Mouse (Mus musculus) layer of hippocampus, postnatal 36 days (tissue): ENCODE data around the gene Rbpms2. TPM values are rescaled to one million over a fixed set of nuclear protein-coding genes. Genes with fewer than 3 reads are reported as not detected.

Experiments
- DNase-seq, 2 experiments: peaks; one replicate each; pipeline ENCODE4 v3.0.0; 2022
- total RNA-seq, 2 experiments: library from RNA; stranded (reverse); gene quantifications; 2 replicates each; pipeline ENCODE4 v1.2.3; 2021

The Rbpms2 gene
- 1 to 10 TPM; 3.2 to 4.0 TPM for total RNA-seq

DNA sequence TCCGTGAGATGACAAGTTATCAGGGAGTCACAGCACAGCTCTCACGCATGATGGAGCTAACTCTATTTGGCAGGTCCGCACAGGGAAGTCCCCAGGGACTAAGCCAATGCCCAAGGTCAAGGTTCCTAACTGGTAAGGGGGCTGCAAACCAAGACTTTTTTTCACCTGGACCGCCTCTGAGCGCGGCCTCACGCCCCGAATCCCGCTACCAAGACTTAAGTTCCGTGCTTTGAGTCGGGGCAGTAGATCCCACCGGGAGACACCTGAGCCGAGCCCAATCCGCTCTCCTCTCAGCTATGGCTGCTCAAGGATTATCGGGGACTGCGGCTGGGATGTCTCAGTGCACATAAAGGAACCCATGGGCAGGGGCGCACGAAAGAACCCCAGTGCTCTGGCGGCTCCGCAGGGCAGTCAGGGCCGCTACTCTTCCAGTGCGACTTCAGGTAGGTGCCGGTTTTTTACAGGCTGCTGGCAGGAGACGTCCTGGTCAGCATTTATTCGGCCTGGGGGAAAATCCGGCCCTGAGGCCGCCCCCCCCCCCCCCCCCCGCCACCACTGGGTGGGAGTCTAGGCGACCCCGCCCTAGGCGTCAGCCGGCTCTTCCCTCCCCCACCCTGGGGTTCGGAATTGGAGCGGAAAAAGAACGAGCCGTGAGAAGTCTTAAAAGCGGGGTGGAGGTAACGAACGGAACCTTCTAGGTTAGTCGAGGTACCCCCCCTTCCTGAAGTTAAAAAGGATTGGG lies at the start of gene Rbpms2:
Gene Rbpms2, plus strand, starts transcription at position 624 of the 742 bp plus-strand sequence.
- no peak for DNase-seq

DNA sequence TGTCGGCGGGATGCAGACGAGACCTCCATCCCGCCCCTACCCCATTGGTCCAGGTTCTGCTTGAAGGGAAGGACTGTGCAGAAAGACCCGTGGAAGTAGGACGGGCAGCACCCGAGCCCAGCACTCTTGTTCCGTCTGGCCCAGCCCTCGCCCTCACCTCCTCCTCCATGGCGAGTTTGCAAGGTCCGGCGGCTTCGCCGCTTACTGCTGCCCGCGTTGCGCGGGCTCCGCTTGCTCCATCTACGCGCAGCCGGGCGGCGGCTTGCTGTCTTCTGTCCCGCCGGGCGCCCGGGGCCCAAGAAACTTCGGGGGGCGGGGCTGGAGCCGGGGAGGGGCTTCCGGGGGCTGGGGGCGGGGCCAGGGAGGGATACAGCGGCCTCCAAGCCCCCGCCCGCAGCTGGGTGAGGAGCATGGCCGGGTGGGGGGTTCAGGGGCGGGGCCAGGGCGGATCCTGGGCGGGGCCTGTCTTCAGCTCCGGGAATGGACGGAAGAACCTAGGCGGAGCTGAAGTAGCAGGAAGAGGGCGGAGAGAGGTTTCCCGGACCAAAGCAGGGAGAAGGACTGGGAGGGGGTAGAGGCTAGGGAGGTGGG lies 49.6 kb upstream of the Rbpms2 start, which contains the start of gene Plekho2:
Gene Plekho2, minus strand, starts transcription at position 260 of the 591 bp plus-strand sequence.
- peak; percentile 80 to 82 for DNase-seq

DNA sequence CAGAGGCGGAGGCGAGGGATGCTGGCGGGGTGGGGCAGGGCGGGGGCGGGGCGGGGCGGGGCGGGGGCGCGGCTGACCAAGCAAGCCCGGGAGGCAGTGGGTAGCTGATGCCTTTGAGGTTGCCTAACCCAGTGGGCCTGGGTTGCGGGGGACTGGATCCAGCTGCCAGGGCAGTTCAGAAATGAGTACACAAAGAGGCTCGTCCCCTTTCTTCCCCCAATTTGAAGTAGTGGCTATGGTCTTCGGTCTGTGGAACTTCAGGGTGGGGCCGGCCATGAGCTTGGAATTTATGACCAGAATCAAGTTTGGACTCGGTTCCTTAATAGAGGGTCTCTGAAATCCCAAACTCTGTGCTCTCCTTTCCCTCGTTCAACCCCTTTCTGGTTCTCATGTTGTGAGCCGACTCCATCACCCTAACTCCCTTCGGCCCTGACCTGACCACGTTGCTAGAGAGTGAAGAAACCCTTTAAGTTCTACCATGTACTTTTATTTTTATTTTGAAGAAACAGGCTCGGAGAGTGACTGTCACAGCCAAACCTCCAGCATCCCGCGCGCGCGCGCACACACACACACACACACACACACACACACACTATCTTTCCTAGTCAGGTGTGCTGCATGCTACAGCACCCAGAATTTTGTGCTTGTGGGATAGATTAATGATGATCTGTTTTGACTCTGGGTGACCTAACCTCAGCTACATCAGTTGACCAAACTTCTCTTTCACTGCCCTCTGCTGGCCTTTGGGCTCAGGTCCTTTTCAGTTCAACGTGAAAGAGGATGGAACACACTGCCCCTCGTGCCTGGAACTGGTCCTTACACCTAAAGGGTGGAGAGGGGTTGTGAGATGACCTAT lies 48.8 kb upstream of the Rbpms2 start:
- peak; percentile 64 to 65 for DNase-seq

DNA sequence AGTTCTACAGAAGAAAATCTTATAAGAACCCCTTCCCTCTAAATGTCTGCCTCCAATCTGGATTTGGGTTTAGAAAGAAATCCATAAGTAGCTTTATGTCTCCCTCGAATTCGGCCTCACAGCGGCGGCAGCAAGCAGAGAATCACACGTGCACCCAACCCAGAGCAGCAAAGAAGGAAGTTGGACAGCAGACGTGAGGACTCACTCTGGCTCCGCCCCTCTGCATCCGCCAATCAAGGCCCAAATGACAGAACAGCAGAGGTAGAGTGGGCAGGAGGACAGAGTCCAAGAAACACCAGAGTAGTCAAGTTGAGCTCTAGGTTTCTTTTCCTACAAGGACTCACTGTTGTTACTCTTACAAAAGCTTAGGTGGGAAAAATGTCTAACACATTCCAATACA lies 46.4 kb upstream of the Rbpms2 start:
- no peak for DNase-seq

DNA sequence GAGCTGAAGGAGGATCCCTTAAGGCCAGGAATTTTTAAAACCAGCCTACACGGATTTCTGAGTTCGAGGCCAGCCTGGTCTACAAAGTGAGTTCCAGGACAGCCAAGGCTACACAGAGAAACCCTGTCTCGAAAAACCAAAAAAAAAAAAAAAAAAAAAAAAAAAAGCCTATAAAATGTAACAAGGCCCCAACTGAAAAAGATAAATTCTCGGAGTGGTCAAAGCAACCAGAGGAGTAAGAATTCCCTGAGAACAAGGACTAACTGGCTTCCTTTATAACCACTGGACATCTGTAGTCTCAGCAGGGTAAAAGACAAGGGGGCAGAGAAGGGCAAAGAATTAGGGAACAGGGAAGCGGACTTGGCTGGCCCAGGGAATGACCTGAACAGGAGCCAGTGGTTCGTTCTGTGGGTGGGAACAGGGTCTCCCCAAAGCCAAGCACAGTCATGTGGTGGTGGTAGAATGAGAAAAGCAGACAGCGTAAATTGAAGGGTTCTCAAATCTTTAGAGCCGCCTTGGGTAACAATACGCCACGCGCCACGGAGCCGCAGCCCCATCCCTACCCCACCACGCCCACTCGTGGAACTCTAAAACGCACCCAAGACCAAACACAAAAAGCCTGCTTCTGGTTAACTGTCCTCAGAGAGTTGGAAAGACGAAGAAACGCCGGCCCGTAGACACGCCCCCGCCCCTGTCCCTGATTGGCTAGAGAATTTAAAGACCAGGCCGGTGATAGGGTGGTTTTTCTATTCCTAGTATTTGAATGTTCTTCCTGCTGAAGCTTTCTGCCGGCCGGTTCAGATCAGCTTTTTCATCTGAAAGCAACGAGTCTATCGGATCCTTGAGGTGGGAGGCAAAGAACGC lies 42.8 kb upstream of the Rbpms2 start, which contains the start of gene Pif1:
Gene Pif1, plus strand, starts transcription at position 755 of the 864 bp plus-strand sequence.
- DNase-seq: peak; percentile 58 to 64

DNA sequence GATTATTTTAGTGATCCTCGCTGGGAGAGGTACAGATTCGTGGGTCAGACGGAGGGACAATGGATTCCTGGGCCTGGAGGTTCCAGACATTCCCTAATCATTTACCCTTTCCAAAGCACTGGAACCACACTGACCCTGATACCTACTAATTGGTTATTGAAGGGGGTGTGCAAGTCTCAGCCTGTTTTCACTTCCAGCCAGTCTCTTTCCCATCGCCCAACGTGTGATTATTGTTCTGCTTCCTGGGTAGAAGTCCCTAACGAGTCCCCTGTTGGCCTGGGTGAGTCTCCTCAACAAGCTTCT lies 42.2 kb upstream of the Rbpms2 start:
- DNase-seq: no peak

DNA sequence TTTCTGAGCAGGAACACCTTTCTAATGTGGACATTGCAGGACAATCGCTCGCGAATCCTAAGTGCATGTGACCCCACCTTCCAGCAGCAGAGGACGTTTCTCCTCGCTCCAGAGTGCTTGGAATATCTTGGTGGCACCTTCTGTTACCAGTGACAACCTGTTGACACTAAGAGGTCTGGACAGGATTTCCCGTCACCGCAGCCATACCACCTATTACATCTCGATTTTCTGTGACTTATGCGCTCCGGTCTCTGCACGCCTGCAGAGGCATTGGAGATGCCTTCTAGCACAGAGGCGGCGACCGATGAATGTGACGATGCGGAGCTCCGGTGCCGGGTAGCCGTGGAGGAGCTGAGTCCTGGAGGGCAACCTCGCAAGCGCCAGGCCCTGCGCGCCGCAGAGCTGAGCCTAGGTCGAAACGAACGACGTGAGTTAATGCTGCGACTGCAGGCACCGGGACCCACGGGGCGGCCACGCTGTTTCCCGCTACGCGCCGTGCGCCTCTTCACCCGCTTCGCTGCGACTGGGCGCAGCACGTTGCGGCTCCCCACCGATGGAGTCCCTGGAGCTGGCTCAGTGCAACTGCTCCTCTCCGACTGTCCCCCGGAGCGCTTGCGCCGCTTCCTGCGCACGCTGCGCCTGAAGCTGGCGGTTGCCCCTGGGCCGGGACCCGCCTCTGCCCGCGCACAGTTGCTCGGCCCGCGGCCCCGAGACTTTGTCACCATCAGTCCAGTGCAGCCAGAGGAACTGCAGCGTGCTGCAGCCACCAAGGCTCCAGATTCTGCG lies 41.7 kb upstream of the Rbpms2 start:
- peak in 1 of 2 experiments; percentile 33 for DNase-seq

DNA sequence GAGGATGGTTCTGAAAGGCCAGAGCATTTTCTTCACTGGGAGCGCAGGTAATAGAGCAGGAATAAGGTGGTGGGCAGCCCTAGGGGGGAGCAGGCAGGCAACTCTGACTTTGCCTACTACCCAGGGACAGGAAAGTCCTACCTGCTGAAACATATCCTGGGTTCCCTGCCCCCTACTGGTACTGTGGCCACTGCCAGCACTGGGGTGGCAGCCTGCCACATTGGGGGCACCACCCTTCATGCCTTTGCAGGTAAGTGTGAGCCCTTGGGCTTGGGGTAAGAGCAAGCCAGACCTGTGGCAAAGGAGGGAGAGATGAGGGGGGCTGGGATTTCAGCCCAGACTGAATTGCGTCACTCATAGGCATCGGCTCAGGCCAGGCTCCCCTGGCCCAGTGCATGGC lies 40.4 kb upstream of the Rbpms2 start:
- DNase-seq: no peak

DNA sequence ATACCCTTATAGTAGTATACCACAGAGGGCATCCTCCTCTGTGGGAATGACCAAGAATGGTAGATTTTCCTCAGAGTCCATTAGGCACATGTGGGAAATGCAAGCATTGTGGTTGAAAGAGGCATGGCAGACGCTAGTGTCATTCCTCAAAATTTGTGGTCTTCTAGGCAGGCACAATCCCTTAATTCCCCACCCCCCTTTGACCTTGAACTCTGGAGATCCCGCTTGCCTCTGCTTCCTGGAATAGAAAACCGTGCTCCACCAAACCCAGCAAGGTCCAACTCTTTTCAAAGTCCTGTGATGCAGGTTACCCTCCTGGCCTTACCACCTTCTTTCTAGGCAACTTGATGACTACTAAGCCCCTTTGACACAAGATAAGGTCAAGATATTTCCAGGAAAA lies 36.7 kb upstream of the Rbpms2 start:
- no peak for DNase-seq

DNA sequence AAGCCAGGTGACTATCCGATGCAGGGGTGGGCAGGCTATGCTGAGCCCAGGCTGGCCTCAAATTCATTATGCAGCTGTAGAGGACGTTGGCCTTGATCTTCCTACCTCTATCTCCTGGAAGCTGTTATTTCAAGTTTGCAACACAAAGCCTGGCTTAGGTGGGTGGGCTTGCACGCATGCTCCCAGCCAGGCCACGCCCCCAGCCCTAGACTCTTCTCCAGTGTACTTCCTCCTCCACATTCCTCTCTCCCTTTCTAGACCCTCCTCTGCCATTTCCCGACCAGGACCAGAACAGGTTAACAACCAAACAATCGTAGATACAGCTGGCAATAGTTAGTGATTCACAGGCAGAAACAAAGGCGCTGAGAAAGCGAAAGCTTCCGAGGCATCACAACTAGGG lies 35.9 kb upstream of the Rbpms2 start:
- DNase-seq: no peak

DNA sequence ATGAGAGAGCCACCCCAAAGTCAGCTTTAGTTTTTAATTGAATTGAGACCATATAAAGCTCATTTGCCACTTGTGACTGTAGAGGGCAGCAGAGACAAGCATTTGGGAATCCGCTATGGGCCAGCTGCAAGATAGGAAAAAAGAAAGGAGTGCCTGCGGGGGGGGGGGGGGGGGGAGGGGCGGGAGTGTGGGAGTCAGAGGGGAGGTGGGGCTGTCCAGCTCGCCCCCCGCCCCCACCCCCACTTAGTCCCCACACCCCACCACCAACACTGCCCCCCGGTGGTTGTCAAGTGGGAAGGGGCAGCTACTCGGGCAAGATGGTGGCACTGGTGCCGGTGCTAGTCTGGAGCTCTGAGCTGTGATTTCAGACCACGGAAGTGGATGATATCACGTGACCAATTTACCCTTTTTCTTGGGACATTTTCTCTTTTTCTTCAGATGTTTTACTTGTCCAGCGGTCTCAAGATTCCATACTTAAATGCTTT lies 30.6 kb upstream of the Rbpms2 start:
- DNase-seq: no peak

DNA sequence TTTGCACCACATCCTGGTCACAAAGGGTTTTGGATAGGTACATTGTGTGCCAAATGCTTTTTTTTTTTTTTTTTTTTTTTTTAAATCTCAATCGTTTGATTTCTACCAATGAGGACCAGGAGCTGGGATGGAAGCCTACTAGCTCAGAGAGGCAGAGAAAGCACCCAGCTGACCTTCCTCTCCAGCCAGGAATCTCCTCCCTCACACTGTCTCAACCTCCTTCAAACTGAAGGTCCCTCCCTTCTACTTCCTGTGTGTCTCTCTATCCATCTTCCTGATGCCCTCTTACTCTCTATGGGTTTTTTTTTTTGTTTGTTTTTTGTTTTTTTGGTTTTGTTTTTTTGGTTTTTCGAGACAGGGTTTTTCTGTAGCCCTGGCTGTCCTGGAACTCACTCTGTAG lies 28.5 kb upstream of the Rbpms2 start:
- no peak for DNase-seq

DNA sequence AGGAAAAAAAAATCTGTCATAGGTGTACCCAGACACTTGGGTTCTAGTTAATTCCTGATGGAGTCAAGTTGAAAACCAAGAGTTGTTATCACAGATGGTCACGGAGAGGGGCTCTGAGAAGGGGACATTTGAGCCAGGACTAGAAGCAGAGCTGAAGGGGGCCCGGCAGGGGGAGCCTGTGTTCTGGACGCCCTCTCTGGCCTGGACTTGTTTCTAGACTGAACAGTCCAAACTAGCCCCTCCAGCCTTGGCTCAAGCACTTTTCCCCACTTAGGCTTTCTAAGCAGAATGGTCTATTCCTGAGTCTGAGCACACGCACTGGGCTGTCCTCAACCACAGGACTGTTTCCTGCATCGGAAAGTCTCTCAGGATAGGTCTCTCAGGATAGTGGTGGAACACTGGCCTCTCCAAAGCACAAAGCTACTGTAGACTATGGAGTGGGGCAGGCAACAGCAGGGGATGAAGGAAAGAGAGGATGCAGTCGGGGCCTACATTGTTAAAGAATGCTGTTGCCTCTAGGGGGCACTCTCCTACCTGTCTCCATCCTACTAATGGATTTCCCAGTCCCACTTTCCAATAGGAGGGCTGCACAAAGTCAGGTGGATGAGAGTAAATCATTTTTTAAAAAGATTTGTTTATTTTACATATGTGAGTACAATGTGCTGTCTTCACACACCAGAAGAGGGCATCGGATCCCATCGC lies 25.9 kb upstream of the Rbpms2 start:
- no peak for DNase-seq

DNA sequence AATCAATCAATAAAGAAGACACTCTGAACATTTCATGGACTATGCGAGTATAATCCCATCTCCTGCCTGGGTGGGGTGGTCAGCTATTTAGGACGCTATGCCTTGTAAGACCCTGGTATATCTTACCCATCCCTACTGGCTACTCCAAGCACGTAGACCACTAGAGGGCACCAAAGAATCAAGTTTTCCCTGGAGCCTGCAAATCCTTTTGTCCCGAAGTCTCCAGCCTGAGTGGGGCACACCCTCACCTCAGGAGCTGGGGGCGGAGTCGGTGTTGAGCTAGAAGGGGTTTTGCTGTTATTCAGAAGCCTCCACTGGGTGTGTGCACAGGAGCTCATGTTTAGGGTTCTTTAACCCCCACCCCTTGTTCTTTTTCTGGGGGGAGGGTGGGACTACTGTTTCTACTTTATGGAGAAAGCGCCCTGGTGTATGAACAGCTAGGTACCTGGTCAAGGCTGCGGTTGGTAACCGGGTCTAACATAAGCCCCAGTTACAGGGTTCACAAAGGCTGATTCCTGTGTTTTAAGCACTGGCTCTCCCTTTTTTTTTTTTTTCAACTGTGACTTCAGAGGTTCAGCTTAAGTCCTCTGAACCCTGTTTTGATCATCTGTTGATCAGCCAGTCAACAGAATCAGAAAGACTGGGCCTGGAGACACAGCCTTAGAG lies 23.8 kb upstream of the Rbpms2 start:
- DNase-seq: peak; percentile 23 to 41

DNA sequence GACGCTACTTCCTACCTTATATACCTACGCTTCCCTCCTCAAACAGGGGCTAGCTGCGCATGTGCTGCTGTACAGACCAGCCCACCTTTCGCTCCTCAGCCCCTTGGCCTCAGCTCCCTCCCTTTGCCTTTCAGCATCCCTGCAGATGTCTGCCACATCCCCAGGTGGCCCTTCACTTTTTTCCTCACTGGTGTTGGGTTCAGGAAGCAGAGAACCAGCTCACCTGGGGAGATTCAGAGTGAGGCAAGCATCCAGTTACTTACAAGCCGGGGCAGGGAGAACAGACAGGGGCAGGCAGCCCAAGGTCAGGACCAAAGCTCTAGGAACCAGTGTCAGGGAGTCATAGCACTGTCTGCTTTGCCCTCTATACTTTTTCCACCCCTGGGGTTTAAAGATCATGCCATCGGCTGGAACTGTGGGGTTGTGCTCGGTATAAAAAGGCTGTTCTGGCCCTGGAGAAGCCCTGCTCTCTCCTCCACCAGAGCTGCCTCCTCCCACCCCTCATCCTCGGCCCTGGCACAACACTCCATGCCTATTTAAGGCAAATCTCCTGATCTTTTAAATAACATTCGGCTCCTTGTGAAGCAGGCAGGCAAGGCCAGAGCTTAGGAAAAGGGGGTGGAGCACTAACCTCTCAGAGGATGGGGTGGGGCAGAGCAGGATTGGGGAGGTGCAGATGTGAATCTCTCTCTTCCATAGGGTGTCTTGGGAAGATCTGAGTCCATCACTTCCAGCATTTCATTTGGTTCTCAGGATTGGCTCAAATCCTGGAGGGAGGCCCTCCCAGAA lies 22.9 kb upstream of the Rbpms2 start:
- no peak for DNase-seq

DNA sequence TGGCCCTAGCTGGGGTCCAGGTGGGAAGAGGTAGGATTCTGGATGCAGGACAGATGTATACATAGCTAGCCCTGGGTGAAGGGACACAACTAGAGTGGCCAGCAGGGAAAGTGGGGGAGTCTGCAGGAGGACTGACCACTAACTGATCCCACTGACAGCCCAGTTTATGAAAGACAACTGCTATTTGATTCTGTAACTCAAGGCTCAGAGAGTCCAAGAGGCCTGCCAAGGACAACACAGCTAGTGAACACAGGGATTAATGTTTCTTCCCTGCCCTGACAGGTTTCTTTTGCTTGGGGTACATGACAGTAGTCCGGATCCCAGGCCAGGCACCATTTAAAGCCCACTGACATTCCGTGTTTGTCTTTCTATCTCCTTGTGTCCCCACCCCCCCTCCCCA lies 22.3 kb upstream of the Rbpms2 start:
- DNase-seq: no peak

DNA sequence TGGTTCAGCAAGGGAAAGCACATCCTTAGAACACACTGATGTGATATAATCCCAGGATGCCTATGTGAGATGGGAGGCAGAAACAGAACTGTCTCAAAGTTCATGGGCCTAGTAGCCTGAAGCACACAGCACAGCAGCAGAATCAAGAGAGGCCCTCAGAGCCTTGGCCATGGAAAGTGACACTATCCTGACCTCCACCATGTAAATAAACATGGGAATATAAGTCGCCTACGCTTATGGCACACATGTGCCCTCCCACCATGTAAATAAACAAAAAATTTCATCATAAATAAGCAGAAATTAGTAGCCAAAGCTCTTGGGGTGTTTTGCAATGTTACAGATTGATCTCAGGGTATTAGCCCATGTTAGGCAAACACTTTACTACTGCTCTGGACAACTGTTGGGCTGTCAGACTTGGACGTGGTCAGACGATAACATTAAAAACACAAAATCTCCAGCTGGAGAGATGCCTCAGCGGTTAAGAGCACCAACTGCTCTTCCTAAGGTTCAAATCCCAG lies 17.4 kb upstream of the Rbpms2 start:
- no peak for DNase-seq

DNA sequence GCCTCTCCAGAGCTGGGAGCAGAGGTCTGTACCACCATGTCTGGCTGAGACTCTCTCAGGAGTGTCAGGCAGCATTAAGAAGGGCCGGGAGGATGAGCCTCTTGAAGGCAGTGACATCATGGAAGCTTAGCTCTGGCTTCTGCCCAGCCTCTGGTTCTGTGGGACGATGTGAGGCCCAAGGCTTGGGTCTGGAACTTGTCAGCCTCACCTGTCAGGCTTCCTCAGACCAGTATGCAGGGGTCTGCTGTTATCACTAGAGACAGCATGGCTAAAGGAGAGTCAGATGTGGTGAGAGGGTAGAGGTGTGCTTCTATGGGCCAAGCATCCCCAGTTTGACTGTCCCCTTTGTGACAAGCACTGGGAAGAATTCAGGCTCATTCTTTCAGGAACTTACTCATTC lies 16.4 kb upstream of the Rbpms2 start:
- no peak for DNase-seq

DNA sequence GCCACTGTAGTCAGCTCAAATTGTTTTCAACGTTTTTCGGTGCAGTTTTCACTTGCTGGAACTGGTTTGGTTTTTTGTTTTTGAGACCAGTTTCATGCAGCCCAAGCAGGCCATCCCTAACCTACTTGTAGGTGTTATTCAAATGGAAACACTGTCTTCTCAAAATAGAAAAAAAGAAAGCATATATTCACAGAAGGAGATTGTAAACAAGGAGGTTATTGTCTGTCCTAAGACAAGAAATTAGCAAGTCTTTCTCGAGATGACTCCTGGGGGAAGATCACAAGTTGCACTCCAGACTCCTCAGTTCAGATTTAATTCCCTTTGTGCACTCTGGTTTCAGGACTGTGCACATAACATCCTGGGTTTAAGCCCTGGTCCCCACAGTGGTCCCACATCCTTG lies 10.1 kb upstream of the Rbpms2 start:
- no peak for DNase-seq
